Mouse (Mus musculus) heart, adult 18-20 months (tissue): Measurements from ENCODE around the gene Rab28. TPM values are rescaled to one million over a fixed set of nuclear protein-coding genes. Genes with fewer than 3 reads are reported as not detected.
A peak's percentile ranks its signal among the peaks of the same experiment; 100 is the strongest.

Experiments used
- DNase-seq, 2 experiments: peaks; one replicate each; pipeline ENCODE4 v3.0.0; 2021 to 2022; ENCODE audit warnings: mixed read lengths in 1 of 2
- total RNA-seq, 2 experiments: library from RNA; stranded (reverse); gene quantifications; 2 replicates each; pipeline ENCODE4 v1.2.3; 2021

The Rab28 gene
- total RNA-seq, 2 experiments from 2014 or later, result 96.6 to 108 TPM

DNA sequence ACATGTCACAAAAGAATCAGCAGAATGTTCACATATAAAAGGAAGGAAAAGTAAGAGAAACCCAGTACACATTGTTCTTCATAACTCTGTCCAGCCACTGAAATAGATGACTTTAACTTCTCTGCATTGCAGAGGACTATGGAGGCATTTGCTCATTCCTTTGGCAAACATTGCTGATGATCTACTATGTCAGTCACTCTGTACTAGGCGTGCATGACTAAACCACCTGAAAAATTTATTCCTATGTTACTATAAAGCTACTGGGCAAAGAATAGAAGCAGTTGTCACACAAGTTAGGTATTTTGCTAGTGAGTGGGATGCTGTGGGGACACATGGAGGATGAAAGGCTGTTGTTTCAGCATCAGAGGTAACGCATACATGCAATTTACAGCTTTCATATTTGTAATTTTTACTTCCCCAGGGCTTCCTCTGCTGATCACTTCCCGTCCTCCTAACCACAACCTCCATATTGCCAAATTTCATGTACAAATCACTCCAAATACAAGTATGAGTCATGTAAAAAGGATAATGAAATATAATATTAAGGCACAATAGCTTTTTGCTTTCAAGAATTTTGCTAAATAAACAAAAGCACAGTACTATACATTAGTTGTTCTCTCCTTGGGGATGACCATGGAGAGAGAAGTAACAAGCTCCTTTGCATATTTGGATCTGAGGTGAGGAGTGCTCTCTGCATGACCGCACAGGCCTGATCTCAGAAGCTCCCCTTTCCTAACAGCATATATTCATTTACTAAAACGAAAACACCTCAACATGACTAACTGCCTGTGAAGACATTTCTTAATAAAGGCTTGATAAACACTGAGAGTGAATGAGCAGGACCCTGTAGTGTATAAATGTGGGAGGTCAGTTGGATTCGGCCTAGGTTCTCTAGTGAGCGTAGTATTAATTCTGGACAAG is 80.5 kb downstream of the Rab28 start:
- DNase-seq, result no peak

DNA sequence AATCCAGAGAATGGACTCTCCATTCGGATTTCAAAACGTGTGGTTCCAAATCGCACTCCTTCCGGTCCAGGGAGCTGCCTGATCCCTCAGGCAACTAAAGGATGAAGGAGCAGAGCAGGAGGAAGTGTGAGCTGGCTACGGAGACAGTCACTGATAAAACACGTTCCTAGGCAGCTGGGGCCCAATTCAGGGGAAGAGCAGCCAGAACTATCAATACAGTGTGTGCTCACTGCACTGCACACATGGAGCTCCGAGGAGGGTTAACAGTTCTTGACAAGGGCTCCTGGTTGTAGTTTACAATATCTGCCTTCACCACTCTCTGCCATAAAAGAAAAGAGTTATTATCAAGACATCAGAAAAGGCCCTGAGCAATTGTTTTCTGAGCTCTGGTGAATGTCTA is 82.4 kb downstream of the Rab28 start:
- DNase-seq, result no peak

DNA sequence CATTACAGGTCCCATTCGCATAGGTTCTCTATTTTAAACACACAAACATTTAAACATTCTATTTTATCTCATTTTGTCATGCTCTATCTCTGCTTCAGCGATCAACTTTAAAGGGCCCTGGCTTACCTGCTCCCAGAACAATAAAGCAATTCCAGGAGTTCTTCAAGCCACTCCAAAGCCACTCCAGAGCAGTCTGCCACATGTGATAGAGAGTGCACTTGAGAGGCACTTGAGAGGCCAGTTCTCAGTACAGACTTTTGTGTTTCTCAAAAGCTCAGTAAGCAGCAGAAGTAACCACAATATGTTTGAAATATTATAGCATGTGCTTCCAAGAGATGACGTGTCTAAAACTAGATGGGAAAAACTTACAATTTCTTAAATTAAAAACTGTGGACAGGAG is 86.2 kb downstream of the Rab28 start:
- no peak for DNase-seq

DNA sequence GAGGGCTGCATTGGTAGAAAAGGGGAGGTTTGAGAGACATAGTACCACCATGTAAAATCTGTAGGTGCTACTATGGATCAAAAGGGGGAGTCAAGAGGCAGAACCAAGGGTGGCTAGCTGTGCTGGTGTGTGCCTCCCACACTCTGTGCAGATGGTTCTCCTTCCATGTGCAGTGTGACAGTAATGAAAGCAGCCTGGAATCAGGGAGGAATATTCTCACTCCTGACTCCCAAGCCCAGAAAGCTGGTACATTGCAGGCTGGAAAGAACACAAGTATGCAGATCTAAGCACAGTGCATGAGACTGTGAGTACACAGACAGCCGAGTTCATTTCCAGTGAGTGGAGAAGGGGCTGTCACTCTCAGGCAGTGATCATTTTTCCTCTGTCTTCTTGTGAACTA is 89.0 kb downstream of the Rab28 start:
- DNase-seq, result no peak

DNA sequence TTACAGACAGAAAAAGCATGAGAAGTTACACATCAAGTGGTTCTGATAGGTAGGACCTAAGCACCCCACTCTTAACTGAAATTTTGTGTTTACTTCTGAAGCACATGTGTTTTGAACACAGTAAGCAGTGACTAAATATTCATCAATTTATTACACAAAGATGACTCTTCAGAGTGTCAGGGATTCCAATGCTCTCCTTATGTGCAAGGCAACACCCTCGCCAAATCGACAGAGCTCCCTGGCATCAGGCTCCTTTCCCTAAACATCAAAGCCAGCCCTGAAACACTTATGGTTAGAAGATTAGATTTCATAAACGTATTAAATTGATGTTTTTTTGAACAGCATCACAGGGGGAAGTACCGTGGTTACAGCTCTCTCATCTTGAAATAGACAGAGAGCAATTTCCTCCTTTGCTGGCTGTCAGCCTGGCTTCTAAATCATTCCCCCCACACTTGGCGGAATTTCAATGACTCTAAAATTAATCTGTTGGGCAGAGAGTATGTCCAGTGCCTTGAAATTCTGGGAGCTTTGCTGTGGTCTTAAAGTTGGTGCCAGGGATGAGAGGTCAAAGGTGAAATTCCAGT is 97.4 kb downstream of the Rab28 start:
- DNase-seq, result peak in 1 of 2 experiments; percentile 7

DNA sequence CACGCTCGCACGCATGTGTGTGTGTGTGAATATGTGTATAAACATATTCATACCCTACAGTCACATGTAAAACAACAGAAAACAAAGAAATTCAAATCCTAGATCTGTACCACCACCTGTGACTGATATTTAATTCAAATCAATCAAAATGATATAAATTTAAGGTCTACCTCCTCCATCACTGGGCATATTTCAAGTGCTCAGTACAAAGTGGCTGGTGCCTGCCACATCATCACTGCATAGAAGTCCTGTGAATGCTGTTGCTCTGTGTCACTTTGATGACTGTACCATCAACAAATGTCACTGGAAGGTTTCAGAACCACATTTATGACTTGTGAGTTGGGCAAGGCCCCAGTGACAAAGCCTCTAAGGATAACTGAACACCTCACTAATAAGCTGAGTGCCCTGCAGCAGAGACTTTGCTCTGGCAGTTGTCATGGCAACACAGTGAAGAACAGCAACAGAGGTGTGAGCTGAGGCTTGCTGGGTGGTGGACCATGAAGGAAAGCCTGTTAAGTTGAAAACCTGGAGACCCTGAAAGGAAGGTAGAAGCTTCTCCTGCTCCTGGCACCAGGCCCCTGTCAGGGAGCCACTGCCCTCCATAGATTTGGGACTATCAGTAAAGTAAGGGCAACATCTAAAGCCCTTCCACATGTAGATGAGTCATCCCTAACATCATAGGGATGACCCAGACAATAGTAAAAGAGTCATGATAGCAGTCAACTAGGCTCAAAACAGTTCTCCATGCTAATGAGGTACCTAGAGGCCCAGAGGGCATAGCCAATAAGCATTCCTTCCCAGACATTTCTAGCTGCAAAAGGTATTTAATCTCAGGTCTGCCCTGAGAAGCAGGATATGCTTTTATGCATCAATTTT is 111.5 kb downstream of the Rab28 start:
- DNase-seq, result no peak

DNA sequence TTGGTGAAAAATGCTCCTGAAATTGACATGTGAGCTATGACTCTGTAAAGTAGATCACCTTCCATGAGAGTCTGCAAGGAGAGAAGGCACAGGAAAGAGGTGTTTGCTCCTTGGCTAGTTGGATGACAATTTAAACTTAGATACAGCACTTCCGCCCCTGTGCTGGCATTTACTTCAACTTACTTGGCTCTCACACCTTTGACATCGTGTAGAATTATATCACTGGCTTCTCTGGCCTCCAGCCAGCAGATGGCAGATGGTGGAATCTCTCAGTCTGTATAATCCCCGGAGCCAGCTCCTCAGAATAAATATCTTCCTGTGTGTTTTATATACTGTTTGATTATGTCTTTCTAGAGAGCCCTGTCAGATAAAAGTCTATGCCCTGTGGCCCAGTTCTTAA is 112.8 kb downstream of the Rab28 start:
- DNase-seq, result no peak

DNA sequence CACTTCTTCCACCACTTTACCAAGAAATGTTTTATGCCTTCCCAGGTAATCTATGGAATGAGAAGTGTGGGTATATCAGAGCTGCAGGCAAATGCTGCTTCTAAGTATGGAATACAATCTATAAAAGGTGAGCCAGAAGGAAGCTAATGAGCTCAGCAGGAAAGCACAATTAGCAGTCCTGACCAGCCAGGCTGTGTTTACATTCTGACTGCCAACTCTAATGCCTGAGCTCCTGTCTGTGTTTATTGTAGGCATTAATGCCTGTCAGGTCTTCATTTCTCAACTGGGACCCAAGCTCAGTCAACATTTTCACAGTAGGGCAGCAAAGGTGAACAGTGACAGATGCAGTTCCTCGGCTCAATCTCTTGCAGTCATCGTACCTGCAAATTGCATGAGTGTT is 129.9 kb downstream of the Rab28 start:
- no peak for DNase-seq

Other genes with a start within 250 kb of the Rab28 start
- not detected for gene Nkx3-2, start 56.3 kb upstream of the Rab28 start, total RNA-seq
- gene Bod1l, start 136.2 kb upstream of the Rab28 start, total RNA-seq, result 10 to 100 TPM; 16.5 to 18.9 TPM